Mouse (Mus musculus) heart, embryonic 11.5 days (tissue): ENCODE measurements around the gene Hsd17b13. TPM values are rescaled to one million over a fixed set of nuclear protein-coding genes. Genes with fewer than 3 reads are reported as not detected.

ENCODE experiments used
- ATAC-seq: fragments of 200-750 bp; cut with Nextera tagmentation; replicated peaks from 2 replicates; pipeline ENCODE4 v1.8.0; 2017; ENCODE audit warnings: moderate library complexity; ENCODE audit not compliant: insufficient number of reproducible peaks, low FRiP score, low TSS enrichment
- H3K27ac ChIP-seq: fragments of 300-500 bp; sonication (generic); 2 replicates; pipeline ENCODE4 v1.5.1; 2014; ENCODE audit warnings: mild to moderate bottlenecking, low read depth, low read length
- H3K27me3 ChIP-seq: fragments of 300-500 bp; sonication (generic); 2 replicates; pipeline ENCODE4 v1.6.1; 2014; ENCODE audit warnings: mild to moderate bottlenecking, low read length, mixed read lengths; ENCODE audit not compliant: control insufficient read depth, insufficient read depth
- H3K36me3 ChIP-seq: fragments of 300-500 bp; sonication (generic); 2 replicates; pipeline ENCODE4 v1.6.1; 2014; ENCODE audit warnings: mild to moderate bottlenecking, low read length, moderate library complexity, mixed read lengths; ENCODE audit not compliant: control insufficient read depth, insufficient read depth
- H3K4me1 ChIP-seq: fragments of 300-500 bp; sonication (generic); 2 replicates; pipeline ENCODE4 v1.6.1; 2014; ENCODE audit warnings: low read length; ENCODE audit not compliant: control insufficient read depth, insufficient read depth
- H3K4me2 ChIP-seq: fragments of 300-500 bp; sonication (generic); 2 replicates; pipeline ENCODE4 v1.6.1; 2014; ENCODE audit warnings: mild to moderate bottlenecking, moderate library complexity
- H3K4me3 ChIP-seq: fragments of 300-500 bp; sonication (generic); 2 replicates; pipeline ENCODE4 v1.5.1; 2014; ENCODE audit warnings: low read depth, low read length
- H3K9ac ChIP-seq: fragments of 300-500 bp; sonication (generic); 2 replicates; pipeline ENCODE4 v1.6.1; 2014; ENCODE audit warnings: mild to moderate bottlenecking, low read depth, low read length, moderate library complexity
- H3K9me3 ChIP-seq: fragments of 300-500 bp; sonication (generic); replicated peaks from 2 replicates; pipeline ENCODE4 v1.6.1; 2016; ENCODE audit warnings: low read length; ENCODE audit not compliant: control insufficient read depth
- WGBS: fragments of 180-500 bp; shearing (Covaris S2); extraction: QIAGEN DNeasy Blood & Tissue Kit; methylation state at CpG from one replicate; pipeline ENCODE4 v1.1.7; 2014; ENCODE audit not compliant: insufficient replicate concordance; 5-methylcytosine and 5-hydroxymethylcytosine counted together
- polyA plus RNA-seq: library from polyadenylated mRNA; unstranded; fragments of >200 nt; fragmentation: Nextera tagmentation; extraction: Ambion mirVana; gene quantifications from 2 replicates; pipeline ENCODE4 v1.2.1, GENCODE M21; 2014

Hsd17b13 gene
- polyA plus RNA-seq, 1 experiment from 2014 or later = 0.20 TPM

- H3K27me3 ChIP-seq = no peaks in the 10 kb centered on the region
- H3K36me3 ChIP-seq = no peaks in the 10 kb centered on the region
- H3K9me3 ChIP-seq = no peaks in the 10 kb centered on the region
- 80% methylated on average over 6 of the region's 6 CpGs for WGBS
- peaks cover 10% of the 10 kb centered on the region for H3K4me1 ChIP-seq
- H3K4me2 ChIP-seq = no peak overlapping the region
- H3K9ac ChIP-seq = no peak overlapping the region
- no peak overlapping the region for H3K4me3 ChIP-seq
- no peak for ATAC-seq
- no peak overlapping the region for H3K27ac ChIP-seq
Observed at GRCm38 (mm10) chr5:103906173-103906572, 71.0 kb downstream of the Hsd17b13 start.

Other genes with a start within 250 kb of the Hsd17b13 start
- gene Klhl8, start 66.2 kb downstream of the Hsd17b13 start, polyA plus RNA-seq = 6.7 and 10.9 TPM in 2 replicates
- 4.2 and 5.3 TPM in 2 replicates for gene Hsd17b11, start 44.5 kb upstream of the Hsd17b13 start, polyA plus RNA-seq
- 51.8 and 53.5 TPM in 2 replicates for gene Nudt9, start 68.9 kb upstream of the Hsd17b13 start, polyA plus RNA-seq
- gene Gm17660, start 100.2 kb upstream of the Hsd17b13 start, polyA plus RNA-seq = not detected in 2 replicates
- gene Sparcl1, start 136.3 kb upstream of the Hsd17b13 start, polyA plus RNA-seq = 18.2 and 21.8 TPM in 2 replicates
- gene Dspp, start 193.3 kb upstream of the Hsd17b13 start, polyA plus RNA-seq = not detected in 2 replicates
- gene Dmp1, start 225.2 kb upstream of the Hsd17b13 start, polyA plus RNA-seq = not detected in 2 replicates